Mouse (Mus musculus): ENCODE measurements around the gene Clic6. TPM values are rescaled to one million over a fixed set of nuclear protein-coding genes. Genes with fewer than 3 reads are reported as not detected.

Gene Clic6
- total and polyA plus RNA-seq, 2 experiments from 2014 or later: 6.2 to 7.7 TPM

DNA sequence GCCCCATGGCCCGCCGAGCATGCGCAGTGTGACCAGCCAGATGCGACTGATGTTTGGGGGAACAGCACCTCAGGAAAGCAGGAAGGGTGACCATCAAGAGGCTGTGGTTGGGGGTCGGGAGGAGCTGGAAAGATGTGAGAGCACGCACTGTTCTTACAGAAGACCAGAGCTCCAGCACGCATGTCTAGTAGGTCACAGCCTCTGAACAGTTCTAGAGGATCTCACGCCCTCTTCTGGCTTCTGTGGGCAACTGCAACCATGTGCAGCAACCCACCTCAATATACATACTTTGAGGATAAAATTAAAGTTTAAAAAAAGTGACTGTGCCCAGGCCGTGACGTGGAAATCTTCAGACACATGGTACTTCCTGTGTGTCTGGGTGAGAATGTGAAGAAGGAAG, 40.2 kb upstream of the Clic6 start:
- H3K4me1 ChIP-seq (ENCODE audit: insufficient read depth, low read length): no peaks in the 10 kb centered on the region
- H3K27ac ChIP-seq: no peak overlapping the region
- no peaks in the 10 kb centered on the region for H3K27me3 ChIP-seq (ENCODE audit: insufficient read depth, low read length)
- ATAC-seq (no peak), DNase-seq (ENCODE audit: low spot score) (peak; percentile 69)
- no peak overlapping the region for H3K9ac ChIP-seq (replicated peaks; ENCODE audit: low read length)
- no peaks in the 10 kb centered on the region for H3K9me3 ChIP-seq (ENCODE audit: low read length)
- H3K36me3 ChIP-seq (ENCODE audit: insufficient read depth, low read length): no peaks in the 10 kb centered on the region
- H3K4me3 ChIP-seq (ENCODE audit: low read length): no peak overlapping the region
- 62% methylated on average over 10 of the region's 10 CpGs for WGBS
- H3K4me2 ChIP-seq (ENCODE audit: low read depth, low read length): no peak overlapping the region
- TF ChIP-seq CTCF (IDR thresholded peaks at IDR 0.05; ENCODE audit: low read depth): peak; percentile 74

DNA sequence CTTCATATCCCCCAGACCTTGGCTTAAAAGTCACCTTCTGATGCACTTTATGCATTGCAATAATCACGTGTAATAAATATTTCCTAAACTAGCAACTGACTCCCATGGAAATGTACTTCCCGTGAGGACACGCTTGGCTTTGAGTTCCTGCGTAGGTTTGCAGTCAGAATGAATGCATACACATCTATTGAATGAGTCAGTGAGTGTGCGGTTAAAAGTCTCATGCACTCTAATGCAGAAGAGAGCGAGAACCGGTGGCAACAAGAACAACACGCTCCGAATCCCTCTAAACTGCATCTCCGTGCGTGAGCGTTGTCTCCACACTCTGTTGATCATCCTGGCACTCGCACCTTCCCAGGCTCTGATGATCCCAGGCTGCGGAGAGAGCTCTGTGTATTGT, 36.5 kb upstream of the Clic6 start:
- no peak for TF ChIP-seq CTCF (IDR thresholded peaks at IDR 0.05; ENCODE audit: low read depth)
- Histone ChIP-seq H3K27ac (no peak overlapping the region), H3K27me3 (ENCODE audit: insufficient read depth, low read length) (no peaks in the 10 kb centered on the region), H3K9ac (replicated peaks; ENCODE audit: low read length) (no peak overlapping the region), H3K36me3 (ENCODE audit: insufficient read depth, low read length) (no peaks in the 10 kb centered on the region), H3K4me2 (ENCODE audit: low read depth, low read length) (no peak overlapping the region), H3K9me3 (ENCODE audit: low read length) (no peaks in the 10 kb centered on the region), H3K4me3 (ENCODE audit: low read length) (no peak overlapping the region), H3K4me1 (ENCODE audit: insufficient read depth, low read length) (no peaks in the 10 kb centered on the region)
- 90% methylated on average over 14 of the region's 14 CpGs for WGBS
- DNase-seq (ENCODE audit: low spot score) (no peak), ATAC-seq (no peak)

DNA sequence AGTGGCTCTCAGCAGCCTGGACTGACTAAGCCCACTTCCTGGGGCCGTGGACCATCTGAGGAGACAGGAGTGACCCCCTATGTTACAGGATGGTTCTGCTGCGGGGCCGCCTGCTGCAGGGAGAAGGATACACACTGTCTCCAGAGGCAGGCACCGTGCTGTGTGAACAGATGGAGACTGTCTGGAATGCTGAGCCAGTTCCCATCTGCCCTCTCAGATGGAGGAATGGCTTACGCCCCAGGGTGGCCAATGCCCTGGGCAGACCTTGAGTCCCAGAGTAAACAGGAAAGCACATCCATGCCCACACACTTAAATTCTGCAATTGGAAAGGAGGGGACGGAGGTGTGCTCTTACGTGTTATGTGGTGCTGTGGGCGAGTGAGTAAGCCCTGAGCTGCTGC, 35.2 kb upstream of the Clic6 start:
- 75% methylated on average over 8 of the region's 8 CpGs for WGBS
- Histone ChIP-seq H3K36me3 (ENCODE audit: insufficient read depth, low read length) (no peaks in the 10 kb centered on the region), H3K9ac (replicated peaks; ENCODE audit: low read length) (no peak overlapping the region), H3K4me2 (ENCODE audit: low read depth, low read length) (no peak overlapping the region), H3K27me3 (ENCODE audit: insufficient read depth, low read length) (no peaks in the 10 kb centered on the region), H3K4me1 (ENCODE audit: insufficient read depth, low read length) (no peaks in the 10 kb centered on the region), H3K4me3 (ENCODE audit: low read length) (no peak overlapping the region), H3K9me3 (ENCODE audit: low read length) (no peaks in the 10 kb centered on the region), H3K27ac (no peak overlapping the region)
- no peak for TF ChIP-seq CTCF (IDR thresholded peaks at IDR 0.05; ENCODE audit: low read depth)
- DNase-seq (ENCODE audit: low spot score) (no peak), ATAC-seq (no peak)

GRCm38 (mm10) chr16:92451516-92452072, 33.9 kb upstream of the Clic6 start:
- no peaks in the 10 kb centered on the region for H3K9me3 ChIP-seq (ENCODE audit: low read length)
- H3K4me2 ChIP-seq (ENCODE audit: low read depth, low read length): no peak overlapping the region
- no peak overlapping the region for H3K4me3 ChIP-seq (ENCODE audit: low read length)
- H3K27ac ChIP-seq: no peak overlapping the region
- 81% methylated on average over 17 of the region's 17 CpGs for WGBS
- no peaks in the 10 kb centered on the region for H3K36me3 ChIP-seq (ENCODE audit: insufficient read depth, low read length)
- no peak overlapping the region for H3K9ac ChIP-seq (replicated peaks; ENCODE audit: low read length)
- ATAC-seq: no peak
- DNase-seq (ENCODE audit: low spot score): peak; percentile 29
- no peaks in the 10 kb centered on the region for H3K27me3 ChIP-seq (ENCODE audit: insufficient read depth, low read length)
- no peak for TF ChIP-seq CTCF (IDR thresholded peaks at IDR 0.05; ENCODE audit: low read depth)
- H3K4me1 ChIP-seq (ENCODE audit: insufficient read depth, low read length): no peaks in the 10 kb centered on the region

DNA sequence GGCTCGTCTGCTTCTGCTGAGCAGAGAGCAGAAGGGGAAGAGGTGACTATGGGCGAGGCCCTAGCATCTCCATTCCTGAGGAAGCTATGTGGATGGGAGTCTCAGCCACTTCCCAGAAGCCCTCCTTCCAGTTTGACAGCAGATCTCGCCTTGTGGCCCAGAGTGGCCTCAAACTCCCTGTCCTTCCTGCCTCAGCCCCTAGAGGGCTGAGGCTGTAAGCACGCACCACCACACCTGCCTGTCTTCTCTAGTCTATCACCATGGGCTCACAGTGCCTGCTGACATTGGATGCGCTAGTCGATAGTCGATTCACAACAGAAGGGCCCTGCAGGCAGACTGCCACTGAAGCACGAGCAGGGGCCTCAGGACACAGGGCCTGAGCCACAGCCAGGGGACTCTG, 32.9 kb upstream of the Clic6 start:
- peak; percentile 59 for TF ChIP-seq CTCF (IDR thresholded peaks at IDR 0.05; ENCODE audit: low read depth)
- no peak overlapping the region for H3K4me2 ChIP-seq (ENCODE audit: low read depth, low read length)
- no peak overlapping the region for H3K9ac ChIP-seq (replicated peaks; ENCODE audit: low read length)
- H3K36me3 ChIP-seq (ENCODE audit: insufficient read depth, low read length): no peaks in the 10 kb centered on the region
- ATAC-seq (no peak), DNase-seq (ENCODE audit: low spot score) (peak; percentile 20)
- H3K27ac ChIP-seq: no peak overlapping the region
- WGBS: 61% methylated on average over 8 of the region's 8 CpGs
- no peaks in the 10 kb centered on the region for H3K27me3 ChIP-seq (ENCODE audit: insufficient read depth, low read length)
- H3K9me3 ChIP-seq (ENCODE audit: low read length): no peaks in the 10 kb centered on the region
- no peak overlapping the region for H3K4me3 ChIP-seq (ENCODE audit: low read length)
- no peaks in the 10 kb centered on the region for H3K4me1 ChIP-seq (ENCODE audit: insufficient read depth, low read length)

DNA sequence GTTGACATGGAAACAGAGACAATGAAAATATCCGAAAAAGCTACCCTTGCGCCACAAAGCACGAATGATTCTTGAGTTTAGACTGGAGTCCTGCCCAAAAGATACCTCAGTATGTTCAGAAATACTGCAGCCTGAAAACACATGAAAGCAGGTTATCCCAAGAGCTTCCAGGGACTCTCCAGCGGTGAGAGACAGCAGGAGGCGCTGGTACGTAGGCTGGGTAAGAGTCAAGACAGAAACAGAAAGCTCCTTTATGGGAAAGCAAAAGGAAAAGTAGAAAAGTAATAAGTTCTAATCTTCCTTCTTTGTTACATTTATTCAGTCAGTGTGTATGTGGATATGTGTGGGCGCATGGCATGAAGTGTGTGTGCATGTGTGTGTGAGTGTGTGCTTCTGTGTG, 31.5 kb upstream of the Clic6 start:
- ATAC-seq (no peak), DNase-seq (ENCODE audit: low spot score) (no peak)
- no peak for TF ChIP-seq CTCF (IDR thresholded peaks at IDR 0.05; ENCODE audit: low read depth)
- no peak overlapping the region for H3K4me2 ChIP-seq (ENCODE audit: low read depth, low read length)
- H3K36me3 ChIP-seq (ENCODE audit: insufficient read depth, low read length): no peaks in the 10 kb centered on the region
- H3K4me1 ChIP-seq (ENCODE audit: insufficient read depth, low read length): no peaks in the 10 kb centered on the region
- WGBS: 85% methylated on average over 7 of the region's 7 CpGs
- H3K27ac ChIP-seq: no peak overlapping the region
- no peak overlapping the region for H3K4me3 ChIP-seq (ENCODE audit: low read length)
- no peaks in the 10 kb centered on the region for H3K9me3 ChIP-seq (ENCODE audit: low read length)
- no peaks in the 10 kb centered on the region for H3K27me3 ChIP-seq (ENCODE audit: insufficient read depth, low read length)
- no peak overlapping the region for H3K9ac ChIP-seq (replicated peaks; ENCODE audit: low read length)

- Histone ChIP-seq H3K9ac (replicated peaks; ENCODE audit: low read length) (no peak overlapping the region), H3K9me3 (ENCODE audit: low read length) (no peaks in the 10 kb centered on the region), H3K4me3 (ENCODE audit: low read length) (no peak overlapping the region), H3K4me2 (ENCODE audit: low read depth, low read length) (no peak overlapping the region), H3K27ac (no peak overlapping the region), H3K36me3 (ENCODE audit: insufficient read depth, low read length) (no peaks in the 10 kb centered on the region), H3K4me1 (ENCODE audit: insufficient read depth, low read length) (no peaks in the 10 kb centered on the region), H3K27me3 (ENCODE audit: insufficient read depth, low read length) (no peaks in the 10 kb centered on the region)
- no peak for TF ChIP-seq CTCF (IDR thresholded peaks at IDR 0.05; ENCODE audit: low read depth)
- no peak for DNase-seq (ENCODE audit: low spot score)
- WGBS: 90% methylated on average over 18 of the region's 18 CpGs
- no peak for ATAC-seq
These were observed 31.0 kb upstream of the Clic6 start for GRCm38 (mm10) chr16:92454495-92454894.

Data from hindbrain, postnatal 0 days (tissue).